Mouse (Mus musculus) cortical plate, adult 2 months (tissue): ENCODE data around the gene Gm7075.

Experiments used
- CTCF ChIP-seq: fragments of 200-500 bp; IDR thresholded peaks from 2 replicates; pipeline ENCODE4 v1.5.1; 2011; ENCODE audit warnings: mild to moderate bottlenecking, control low read depth, low read length; ENCODE audit not compliant: insufficient read depth; ENCODE audit errors: extremely low read depth
- POLR2A ChIP-seq: fragments of 200-500 bp; IDR thresholded peaks from 2 replicates; pipeline ENCODE4 v1.6.1; 2011; ENCODE audit warnings: mild to moderate bottlenecking, low read length, control low read depth; ENCODE audit not compliant: insufficient read depth; ENCODE audit errors: extremely low read depth

- no peak for TF ChIP-seq CTCF
- no peak for TF ChIP-seq POLR2A
Observed at GRCm38 (mm10) chr10:63439694-63440228, 18.2 kb upstream of the Gm7075 start.
